Mouse (Mus musculus) kidney, adult 9 months (tissue): ENCODE measurements around the gene Abhd16a.

Source experiments
- DNase-seq: peaks from one replicate; pipeline ENCODE4 v3.0.0; 2022

Abhd16a gene

DNA sequence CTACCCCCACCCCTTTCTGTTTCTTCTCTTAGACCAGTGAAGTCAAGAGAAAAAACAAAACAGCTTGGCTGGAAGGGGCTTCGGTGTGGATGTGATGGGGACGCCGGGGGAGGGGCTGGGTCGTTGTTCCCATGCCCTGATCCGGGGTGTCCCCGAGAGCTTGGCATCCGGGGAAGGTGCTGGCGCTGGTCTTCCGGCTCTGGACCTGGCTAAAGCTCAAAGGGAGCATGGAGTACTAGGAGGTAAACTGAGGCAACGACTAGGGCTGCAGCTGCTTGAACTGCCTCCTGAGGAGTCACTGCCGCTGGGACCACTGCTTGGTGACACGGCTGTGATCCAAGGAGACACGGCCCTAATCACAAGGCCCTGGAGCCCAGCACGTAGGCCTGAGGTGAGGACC is 29.0 kb upstream of the Abhd16a start:
- DNase-seq = no peak

DNA sequence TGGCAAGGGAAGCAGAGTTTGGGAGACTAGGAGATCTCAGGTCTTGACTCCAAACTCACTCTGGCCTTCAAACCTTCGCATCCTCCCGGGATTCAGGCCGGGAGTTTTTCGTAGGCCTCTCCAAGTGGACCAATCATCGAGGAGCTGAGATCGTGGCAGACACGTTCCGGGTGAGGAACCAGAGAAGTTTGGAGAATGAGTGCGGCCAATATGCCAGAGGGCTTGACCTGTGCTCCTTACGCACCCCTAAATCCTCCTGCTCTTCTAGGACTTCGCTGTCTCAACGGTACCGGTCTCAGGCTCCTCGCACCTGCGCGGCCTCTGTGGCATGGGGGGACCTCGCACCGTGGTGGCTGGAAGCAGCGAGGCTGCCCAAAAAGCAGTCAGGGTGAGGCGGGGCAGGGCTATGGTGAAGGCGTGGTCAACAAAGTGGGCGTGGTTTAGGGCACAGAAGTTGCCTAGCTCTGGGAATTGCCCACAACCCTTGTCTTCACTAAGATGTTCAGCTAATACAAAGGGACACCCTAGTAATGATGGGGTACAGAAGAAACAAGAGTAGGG is 28.2 kb upstream of the Abhd16a start:
- DNase-seq = no peak

DNA sequence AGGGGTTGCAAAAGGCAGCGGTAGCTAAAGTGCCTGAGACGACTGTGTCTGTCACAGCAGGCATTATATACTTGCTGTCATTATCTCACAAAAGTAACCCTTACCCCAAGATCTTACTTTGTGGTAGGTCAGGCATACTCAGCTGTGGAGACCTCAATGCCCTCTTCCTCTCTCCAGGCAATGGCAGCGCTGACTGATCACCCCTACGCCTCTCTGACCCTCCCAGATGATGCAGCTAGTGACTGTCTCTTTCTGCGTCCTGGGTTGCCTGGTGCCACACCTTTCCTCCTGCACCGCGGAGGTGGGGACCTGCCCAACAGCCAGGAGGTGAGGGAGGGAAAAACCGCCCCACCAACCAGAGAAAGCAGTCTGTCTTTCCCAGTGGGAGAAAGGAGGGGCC is 27.8 kb upstream of the Abhd16a start:
- no peak for DNase-seq

DNA sequence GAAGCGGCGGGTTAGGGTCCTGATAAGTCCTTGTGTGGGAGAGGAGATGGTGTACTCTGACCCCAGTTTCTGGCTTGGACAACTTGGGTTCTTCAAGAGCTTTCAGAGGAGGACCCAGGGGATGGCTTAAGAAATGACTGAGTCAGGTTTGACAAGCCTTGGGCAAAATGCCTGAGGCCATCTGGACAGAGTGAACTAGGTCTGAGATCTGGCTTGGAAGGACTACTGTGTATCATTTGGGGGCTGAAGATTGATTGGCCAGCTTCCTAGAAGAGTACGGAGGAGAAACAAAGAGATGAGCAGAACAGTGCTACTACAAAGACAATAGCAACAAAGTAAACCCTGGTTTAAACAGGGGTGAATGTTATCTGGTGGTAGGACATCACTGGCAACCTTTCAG is 25.6 kb upstream of the Abhd16a start:
- DNase-seq = no peak

DNA sequence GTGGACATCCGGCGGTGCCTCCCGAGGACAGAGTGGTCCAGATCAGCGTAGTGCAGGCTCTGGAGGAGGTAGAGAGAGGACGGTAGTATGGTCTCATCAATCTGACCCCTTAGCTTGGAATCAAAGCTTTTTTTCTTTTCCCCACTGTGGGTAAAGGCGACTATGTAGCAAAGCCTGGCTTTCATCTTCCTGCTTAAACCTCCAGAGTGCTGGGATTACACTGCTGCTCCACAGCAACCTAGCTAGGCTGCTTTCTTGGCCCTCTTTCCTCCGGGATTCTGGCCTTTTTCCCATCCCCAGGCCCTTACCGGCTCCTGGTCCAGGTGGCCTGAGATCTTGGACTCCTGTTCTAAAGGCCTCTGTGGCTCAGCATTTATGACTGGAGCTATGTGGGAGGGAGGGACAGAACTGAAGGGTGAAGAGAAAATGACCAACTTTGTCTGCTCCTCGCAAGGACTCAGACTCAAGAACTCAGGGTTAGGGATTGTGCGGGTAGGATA is 24.6 kb upstream of the Abhd16a start:
- no peak for DNase-seq

DNA sequence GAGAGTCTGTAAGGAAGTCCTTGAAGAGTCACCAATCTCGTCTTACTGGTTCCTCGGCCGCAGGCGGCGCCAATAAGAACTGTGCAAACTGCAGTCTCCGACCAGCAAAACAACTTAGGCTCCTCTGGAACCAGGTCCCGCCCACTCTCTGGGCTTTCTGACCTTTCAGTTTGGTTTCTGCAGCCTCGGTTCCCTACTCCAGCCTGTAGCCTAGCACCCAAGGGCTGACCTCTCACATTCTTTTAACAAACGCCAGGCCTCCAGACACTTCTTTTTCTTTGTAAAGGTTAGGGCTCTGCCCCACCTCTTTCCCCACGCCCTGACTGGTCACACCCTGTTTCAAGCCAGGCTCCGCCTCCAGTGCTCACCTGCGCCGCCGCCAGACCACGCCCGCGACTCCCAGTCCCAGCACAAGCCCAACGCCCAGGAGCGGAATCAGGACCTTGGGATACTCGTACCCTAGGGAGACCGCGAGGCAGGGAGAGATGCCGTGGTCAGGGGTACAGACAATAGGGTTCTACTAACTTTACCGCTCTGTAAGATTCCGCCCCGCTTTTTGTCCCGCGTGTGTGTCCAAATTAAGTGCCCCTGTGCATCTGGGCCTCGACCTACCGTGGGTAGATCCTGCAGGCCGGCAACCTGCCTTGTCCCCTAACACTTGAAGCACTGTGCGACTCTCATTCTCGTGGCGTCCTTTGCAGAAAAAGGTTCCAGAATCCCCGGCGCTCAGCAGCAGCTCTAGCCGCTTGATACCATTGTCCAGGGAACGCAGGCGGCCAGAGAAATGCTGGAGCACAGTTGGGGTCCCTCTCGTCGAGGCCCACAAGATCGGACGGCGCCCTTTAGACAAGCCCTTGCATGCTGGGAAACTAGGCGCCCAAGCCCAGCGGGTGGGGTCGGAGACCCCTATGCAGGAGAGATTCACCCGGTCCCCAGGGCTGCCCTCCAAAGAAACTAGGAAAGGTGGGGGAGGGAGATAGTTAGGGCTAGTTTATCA is 23.8 kb upstream of the Abhd16a start, which contains the start of gene Ly6g6c:
Gene Ly6g6c (plus strand): TSS at position 438 of the 997 bp plus-strand sequence.
- peak; percentile 76 for DNase-seq

DNA sequence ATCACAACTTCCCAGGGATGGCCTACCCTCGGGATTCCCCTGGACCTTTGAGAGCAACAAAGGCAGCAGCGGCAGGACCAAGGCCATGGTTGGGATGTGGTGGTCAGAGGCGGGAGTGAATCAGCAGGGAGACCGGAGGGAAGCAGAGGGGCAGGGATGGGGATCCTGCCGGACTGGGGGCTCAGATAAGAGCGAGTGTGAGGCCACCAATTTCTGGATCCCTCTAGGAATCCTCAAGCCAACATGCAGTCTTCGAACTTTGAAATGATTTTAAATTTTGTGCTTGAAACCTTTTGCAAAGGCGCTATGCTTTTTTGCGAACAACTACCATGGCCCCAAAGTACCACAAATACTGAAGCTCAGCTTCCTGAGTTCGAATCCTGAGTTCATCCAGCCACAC is 23.0 kb upstream of the Abhd16a start, which contains the start of gene Mpig6b:
Gene Mpig6b (minus strand): TSS at position 101 of the 400 bp plus-strand sequence.
- no peak for DNase-seq

DNA sequence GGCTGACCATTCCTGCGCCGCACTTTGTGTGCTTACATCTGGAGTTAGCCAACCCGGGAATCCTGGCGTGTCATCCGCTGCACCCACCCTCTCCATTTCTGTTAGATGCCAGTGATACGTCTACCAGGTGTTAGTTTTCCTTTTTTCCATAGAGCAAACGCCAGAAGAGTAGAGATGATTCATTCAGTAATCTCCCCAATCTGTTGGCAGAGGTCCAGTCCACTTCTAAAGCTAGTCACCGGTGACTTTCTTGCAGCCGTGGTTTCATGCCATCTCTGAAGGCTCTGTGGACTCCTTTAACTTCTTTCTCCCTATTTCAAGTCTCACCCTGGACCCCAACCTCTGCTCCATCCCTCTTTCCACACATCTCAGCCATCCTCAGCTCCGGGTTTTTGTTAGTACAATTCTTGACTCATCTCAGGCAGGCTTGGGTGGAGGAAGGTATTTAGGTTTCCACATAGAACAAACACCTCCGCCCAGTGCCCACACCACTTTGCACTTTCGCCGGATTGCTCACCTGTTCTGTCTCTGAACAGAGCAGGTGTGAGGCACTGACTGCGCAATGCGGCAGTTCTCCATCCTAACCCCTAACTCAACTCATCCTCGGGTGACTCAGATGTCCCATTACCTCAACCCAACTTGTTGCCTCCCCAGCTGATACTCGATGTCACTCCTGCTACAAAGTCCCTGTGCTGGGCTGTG is 20.7 kb upstream of the Abhd16a start:
- no peak for DNase-seq

DNA sequence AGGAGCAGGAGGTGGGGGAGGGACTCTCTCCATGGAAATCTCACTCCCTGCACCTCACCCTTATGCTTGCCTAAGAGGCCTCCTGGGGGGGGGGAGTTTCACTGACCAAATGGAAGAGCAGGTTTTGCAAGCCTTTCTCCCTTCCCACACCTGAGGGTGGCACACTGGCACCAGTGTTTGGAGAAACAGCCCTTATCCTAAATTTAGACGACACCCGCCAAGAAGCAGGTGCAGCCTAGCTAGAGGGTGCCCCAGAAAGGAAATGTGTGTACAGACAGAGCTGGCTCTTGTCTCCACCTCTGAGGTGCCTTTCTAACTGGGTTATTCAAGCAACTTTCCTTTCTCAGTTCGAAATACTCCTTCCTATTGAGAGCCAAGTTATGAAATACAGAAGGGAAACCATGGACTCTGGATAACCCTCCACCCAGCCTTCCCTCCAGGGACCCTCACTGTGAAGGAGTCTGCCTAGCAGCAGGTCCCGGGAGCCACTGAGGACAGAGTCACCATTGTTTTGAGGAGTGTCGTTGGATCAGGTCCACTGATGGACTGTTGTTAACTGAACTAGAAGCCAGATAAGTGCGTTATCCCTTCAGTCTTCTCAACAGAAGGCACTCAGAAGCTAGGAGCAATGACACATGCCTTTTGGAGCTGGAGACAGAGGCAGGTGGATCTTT is 18.4 kb upstream of the Abhd16a start:
- no peak for DNase-seq

DNA sequence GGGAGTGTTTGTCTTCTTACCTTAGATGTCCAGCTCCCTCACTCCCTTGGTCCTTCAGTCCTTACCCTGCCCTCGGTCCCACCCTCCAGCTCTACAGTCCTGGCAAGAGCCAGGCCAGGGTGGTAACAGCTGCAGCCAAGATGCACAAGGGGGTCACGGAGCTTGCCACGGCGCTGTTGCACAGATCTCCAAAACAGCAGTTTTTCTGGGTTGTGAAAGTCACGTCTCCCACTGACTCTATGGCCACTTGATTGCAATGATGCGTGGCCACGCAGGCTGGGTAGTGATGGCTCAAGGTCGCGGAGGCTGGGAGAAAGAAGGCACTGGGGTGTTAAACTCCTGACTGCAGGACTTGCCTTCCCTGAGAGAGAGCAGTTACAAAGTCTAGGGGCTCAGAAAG is 17.6 kb upstream of the Abhd16a start:
- DNase-seq = no peak

DNA sequence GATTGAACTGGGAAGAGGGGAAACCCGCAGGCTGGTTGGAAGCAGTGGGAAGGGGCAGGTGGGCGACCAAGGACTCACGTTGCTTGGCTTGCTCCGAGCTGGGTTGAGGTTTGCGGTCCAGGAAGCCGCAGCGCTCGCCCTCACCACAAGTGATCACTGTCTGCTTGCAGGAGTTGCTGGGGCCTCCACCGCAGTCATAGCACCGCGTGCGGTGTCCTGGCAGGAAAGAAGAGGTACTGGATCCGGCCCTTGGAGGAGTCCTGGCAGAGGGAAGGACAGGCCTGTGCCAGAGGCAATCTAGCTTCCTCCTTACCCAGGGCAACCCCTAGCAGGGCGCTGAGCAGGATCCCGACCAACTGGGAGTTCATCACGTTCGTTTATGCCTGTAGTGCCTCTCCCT is 15.0 kb upstream of the Abhd16a start:
- no peak for DNase-seq

DNA sequence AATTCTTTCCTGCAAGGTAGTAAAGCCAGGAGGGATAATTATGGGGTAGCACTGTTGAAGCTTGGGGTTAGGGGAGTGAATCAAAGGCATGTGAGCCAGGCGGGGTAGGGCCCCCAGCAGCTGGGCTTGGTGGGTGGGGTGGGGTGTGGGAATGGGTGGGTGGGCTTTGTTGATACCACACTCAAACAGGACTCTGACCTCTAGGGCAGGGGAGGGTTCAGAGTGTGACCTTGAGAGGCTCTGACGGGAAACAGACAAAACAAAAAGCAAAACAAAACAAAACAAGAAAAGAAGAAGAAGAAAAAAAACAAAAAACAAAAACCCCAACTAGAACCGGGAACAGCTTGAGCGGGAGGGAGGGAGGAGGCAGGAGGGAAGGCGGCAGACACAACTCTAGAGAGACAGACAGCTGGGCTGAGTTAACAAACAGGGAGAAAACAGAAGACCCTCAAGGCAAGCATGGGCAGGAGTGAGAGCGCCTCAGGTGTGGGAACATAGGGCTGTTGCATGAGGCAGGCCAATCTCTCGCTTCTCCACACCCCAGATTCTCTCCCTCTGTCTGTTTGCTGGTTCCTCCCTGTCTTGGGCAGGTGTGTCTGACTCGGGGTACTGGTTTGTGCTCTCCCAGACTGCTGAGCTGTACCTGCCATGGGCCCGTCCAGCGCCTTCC is 12.4 kb upstream of the Abhd16a start, which contains the start of gene Ly6g6e:
Gene Ly6g6e (plus strand): TSS at position 396 of the 670 bp plus-strand sequence.
- DNase-seq = no peak

DNA sequence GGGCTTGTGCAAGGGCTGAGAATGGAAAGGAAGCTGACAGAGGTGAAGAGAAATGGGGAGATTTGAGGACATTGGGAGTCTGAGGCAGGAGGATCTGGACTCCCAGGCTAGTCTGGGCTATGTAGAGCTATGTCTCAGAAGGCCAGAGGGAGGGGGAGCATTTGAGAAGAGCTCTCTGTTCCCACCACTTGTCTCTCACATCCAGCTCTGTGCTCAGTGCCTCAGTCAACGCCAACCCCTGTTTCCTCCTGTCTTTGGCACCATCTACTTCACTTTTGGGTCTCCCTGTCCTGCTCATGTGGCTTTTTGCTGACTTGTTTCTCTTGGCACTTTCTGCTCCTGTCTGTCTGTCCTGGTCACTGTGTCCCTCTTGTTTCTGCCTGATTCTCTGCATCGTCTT is 11.8 kb upstream of the Abhd16a start:
- no peak for DNase-seq

DNA sequence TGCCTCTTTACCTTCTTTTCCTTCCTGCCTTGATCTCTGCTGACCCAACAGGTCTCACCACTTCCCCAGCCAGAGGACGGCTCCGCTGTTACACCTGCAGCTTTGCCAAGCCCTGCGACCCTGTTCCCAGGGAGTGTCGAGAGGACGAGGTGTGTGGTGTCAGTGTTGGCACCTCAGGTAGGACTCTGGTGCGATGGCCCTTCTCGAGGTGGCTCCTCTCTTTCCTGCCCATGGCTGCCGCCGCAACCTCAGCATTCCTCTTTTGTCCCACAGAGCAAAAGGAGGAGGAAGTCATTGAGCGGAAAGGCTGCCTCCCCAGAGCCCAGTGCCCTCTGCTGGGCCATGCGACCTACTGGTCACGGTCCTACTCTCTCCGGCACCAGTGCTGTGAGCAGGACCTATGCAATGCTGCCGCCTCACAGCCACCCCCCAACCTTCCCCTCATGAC is 11.3 kb upstream of the Abhd16a start, which contains the start of gene Ly6g6d:
Gene Ly6g6d (minus strand): TSS at position 280 of the 448 bp plus-strand sequence.
- DNase-seq = peak; percentile 75

DNA sequence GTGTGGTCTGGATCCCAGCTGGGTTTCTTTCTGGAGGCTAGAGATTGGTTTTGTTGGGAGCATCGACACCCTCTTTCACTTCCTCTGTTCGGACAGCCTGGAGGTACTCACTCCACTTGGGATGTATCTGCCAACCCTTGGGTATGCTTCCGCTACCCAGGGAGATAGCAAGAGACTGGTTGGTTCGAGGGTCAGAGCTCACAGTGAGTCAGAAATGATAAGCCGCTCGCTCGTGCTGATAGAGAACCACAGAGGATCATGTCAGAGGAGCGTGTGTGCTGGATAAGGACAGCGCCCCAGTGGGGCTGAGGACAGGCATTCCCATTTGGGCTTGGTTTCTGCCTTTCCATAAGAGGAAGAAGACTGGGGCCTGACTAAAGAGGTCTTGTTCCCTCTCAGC is 9.3 kb upstream of the Abhd16a start:
- DNase-seq = no peak

DNA sequence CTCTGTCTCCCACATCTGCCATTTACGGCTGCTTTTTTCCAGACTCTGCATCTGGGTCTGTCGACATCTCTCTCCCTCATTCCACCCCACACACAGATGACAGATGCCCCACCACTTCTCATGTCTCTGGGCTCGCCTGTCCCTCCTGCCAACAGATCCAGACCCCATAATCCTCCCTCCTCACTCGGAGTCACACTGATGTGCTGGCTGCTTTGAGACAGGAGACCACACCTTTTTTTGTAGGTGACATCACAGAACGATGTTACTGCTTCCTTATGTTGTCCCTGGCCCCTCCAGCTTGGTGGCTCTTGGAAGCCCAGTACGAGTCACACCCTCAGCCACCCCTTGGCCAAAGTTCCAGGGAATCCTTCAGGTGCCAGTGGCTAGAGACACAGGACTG is 8.8 kb upstream of the Abhd16a start:
- DNase-seq = no peak

DNA sequence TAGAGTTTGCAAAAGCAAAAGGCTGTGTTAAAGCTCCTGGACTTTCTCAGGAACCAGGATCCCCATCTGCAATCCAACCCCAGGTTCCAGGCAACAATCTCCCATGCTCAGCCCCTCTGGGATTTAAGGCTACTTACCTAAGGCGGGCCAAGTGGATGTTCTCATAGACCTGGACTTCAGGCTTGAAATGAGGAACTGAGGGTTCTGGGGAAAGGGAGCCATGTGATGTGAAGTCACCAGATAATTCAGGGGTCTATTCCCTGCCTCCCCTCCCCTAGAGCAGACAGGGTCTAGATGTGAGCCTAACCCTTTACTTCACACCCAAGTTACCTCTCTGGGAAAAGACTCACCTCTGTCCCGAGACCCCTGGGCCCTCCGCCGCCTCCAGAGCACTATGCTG is 8.4 kb upstream of the Abhd16a start:
- no peak for DNase-seq

DNA sequence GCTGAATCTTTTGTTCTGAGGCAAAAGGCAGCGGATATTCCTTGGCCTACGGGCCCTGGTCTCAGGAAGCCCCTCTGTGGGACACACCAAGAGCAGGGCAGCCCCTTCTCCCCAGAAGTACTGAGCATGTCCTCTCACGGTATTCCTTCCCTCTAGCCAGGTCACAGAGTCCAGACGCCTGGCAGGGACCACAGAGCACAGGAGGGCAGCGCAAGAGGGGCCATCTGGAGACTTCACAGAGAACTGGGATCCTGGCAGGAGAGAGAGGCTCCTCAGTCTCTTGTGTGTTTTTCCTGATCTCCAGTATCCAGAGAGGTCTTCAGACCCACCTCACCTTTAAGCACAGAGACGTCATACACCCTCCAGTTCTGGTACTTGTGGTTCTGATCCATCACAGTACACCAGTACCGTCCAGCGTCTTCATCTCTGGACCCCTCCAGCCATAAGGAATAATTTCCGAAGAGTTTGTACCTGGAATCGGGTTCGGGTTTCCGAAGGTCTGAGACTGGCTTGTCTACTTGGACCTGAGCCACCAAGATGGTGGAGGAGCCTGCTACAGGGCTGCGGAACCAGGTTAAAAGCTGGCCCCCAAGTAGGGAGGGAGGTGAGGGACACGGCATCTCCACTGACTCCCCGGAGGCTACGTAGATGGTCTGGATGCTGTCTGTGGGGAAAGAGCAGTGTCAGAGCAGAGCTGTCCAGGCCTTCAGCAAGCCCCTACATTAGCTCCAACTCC is 6.1 kb upstream of the Abhd16a start:
- DNase-seq = no peak

DNA sequence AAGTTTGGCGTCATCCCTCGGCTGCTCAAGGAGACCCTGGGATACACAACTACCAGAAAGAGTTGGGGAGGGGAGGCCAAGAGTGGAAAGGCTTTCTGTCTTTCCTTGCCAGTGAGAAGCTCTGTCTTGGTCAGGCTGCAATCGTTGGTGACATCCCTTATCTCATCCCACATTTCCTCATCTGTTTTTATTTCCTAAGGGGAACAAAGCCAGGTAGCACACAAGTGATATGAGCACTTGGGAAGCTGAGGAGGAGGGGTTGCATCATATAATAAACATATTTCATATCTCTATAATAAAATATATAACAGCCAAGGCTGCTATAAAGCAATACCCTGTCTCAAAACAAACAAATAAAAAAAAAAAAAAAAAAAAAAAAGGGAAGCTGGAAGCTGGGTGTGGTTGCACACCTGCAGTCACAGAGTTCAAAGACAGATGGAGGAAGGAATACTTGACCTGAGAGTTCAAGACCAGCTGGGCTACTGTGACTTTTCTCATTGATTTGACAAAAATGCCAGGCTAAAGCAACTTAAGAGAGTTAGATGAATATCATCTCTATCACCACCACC is 5.0 kb upstream of the Abhd16a start:
- DNase-seq = no peak

DNA sequence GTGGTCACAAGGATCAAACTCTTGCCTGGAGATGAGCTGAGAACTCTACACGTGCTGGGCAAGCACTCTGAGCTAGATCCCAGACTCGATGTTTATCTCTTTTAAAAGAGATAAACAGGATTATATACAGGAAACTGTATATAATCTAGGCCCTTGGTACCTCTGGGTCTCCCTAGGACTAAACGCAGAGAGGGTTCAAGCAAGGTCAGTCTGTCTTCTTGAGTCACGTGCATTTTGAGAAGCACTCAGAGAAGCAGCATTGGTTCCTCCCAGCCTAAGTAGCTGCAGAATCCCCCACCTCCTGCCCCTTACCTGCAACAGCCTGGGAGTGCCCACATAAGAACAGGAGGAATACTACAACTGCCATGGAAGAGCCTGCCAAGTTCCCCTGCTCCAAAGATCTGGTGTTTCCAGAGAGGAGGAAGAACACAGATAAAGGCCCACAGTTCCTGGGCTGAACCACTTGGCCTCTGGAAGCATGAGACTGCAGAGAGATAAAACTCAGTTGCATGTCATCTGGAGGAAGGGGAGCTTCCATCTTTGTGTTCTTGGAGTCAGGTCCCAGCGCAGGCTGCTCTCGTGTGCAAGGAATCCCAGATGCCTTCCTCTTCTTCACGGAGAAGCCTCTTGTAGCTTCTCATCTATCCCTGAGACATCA is 3.7 kb upstream of the Abhd16a start, which contains the start of gene Ly6g6f:
Gene Ly6g6f (minus strand): TSS at position 403 of the 658 bp plus-strand sequence.
- no peak for DNase-seq
